Mouse (Mus musculus) bone marrow macrophage, adult 2 months (primary cell): ENCODE measurements around the gene Gm12695. TPM values are rescaled to one million over a fixed set of nuclear protein-coding genes. Genes with fewer than 3 reads are reported as not detected.

Experiments used
- H3K27ac ChIP-seq: 2 replicates; pipeline ENCODE4 v1.5.1; 2012; ENCODE audit warnings: low read depth, low read length; ENCODE audit not compliant: insufficient read depth
- H3K4me1 ChIP-seq: 2 replicates; pipeline ENCODE4 v1.6.1; 2012; ENCODE audit warnings: low read length; ENCODE audit not compliant: control insufficient read depth, insufficient read depth
- H3K4me3 ChIP-seq: 2 replicates; pipeline ENCODE4 v1.5.1; 2012; ENCODE audit warnings: mild to moderate bottlenecking, low read length, moderate library complexity; ENCODE audit not compliant: insufficient read depth
- CTCF ChIP-seq: IDR thresholded peaks from 2 replicates; pipeline ENCODE4 v1.5.1; 2012; ENCODE audit warnings: low read depth, mild to moderate bottlenecking, low read length, moderate library complexity
- POLR2A ChIP-seq: IDR thresholded peaks from 2 replicates; pipeline ENCODE4 v1.6.1; 2012; ENCODE audit warnings: mild to moderate bottlenecking, low read depth, low read length, borderline replicate concordance
- polyA plus RNA-seq: library from polyadenylated mRNA; stranded (reverse); fragments of >200 nt; gene quantifications from 2 replicates; pipeline ENCODE4 v1.2.4, GENCODE M21; 2012; ENCODE audit not compliant: missing spikeins, insufficient read depth, insufficient read length

The Gm12695 gene
- polyA plus RNA-seq, 1 experiment, result not detected

- no peak overlapping the region for H3K27ac ChIP-seq
- no peak for TF ChIP-seq CTCF
- TF ChIP-seq POLR2A, result no peak
- H3K4me3 ChIP-seq, result no peak overlapping the region
- no peaks in the 10 kb centered on the region for H3K4me1 ChIP-seq
Observed at GRCm38 (mm10) chr4:96766396-96766998, 18.5 kb downstream of the Gm12695 start.

GRCm38 (mm10) chr4:96751953-96752352 is 33.0 kb downstream of the Gm12695 start:
- H3K27ac ChIP-seq, result no peak overlapping the region
- no peaks in the 10 kb centered on the region for H3K4me1 ChIP-seq
- TF ChIP-seq CTCF (no peak), POLR2A (no peak)
- H3K4me3 ChIP-seq, result no peak overlapping the region

GRCm38 (mm10) chr4:96740472-96740871 is 44.5 kb downstream of the Gm12695 start:
- TF ChIP-seq CTCF (no peak), POLR2A (no peak)
- Histone ChIP-seq H3K27ac (no peak overlapping the region), H3K4me3 (no peak overlapping the region), H3K4me1 (no peaks in the 10 kb centered on the region)

GRCm38 (mm10) chr4:96729256-96729655 is 55.7 kb downstream of the Gm12695 start:
- Histone ChIP-seq H3K4me1 (no peaks in the 10 kb centered on the region), H3K4me3 (no peak overlapping the region), H3K27ac (no peak overlapping the region)
- TF ChIP-seq CTCF, result no peak
- no peak for TF ChIP-seq POLR2A

DNA sequence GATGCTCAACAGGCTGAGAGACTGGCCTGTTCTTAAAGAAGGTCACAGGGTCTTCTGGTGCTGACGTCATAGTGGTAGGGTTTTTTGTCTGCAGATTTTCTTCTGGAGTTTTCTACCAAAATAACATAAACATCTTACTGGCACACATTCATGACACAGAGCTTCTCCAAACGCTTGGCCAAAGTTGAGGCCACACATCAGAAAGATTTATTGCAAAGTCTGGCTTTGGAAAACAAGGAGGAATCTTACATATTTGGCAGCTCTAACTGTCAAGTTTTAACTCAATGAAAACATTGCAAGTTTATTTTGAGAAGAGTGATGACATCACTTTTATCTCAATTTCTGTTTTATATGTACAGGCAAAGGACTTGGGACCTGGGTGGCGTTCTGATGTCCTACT is 56.8 kb downstream of the Gm12695 start:
- Histone ChIP-seq H3K4me3 (no peak overlapping the region), H3K4me1 (no peaks in the 10 kb centered on the region), H3K27ac (no peak overlapping the region)
- TF ChIP-seq CTCF (no peak), POLR2A (no peak)

DNA sequence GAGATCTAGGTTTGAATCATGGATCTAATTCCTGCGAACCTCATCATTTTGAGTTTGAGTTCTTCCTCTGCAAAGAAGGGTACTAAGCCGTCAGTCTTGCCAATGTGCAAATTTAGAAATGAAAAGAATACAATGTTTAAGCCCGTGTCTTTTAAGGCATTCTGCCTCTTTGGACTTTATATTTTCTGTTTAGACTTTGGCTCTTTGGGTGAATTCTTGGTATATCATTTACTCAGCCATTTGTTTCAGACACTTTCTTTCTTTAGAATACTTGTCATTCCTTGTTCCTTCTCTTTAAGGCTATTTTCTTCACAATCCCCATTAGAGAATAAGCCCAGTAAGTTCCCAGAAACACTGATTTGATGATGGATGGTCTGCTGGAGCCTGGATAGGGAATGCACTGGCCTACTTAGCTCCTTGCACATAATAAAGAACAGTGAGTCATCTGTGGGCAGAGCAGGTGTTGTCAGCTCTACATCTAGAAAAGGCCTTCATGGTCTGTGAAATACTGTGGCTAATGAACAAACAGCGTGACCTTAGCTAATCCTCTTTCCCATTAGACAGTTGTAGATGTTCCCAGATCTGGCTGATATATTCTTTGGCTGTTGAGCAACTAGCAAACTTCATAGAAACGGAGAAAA is 59.5 kb downstream of the Gm12695 start:
- H3K27ac ChIP-seq, result no peak overlapping the region

DNA sequence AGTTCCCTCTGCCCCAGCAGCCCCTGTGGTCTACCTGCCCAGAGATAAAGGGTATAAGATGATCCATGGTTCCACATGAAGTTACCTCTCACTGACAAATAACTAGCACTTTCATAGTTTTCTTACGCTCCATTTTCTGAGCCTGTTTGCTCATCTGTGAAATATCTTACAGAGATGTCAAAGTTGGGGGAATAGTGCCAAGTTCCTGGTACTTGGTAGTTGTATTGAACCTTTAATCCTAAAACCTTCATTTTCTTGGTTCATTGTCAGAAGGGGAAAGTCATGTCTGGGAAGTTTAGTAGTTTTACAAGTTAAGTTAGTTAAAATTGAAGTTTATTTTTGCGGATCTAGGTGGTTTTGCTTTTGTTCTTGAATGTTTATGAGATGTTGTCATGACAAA is 62.7 kb downstream of the Gm12695 start:
- no peaks in the 10 kb centered on the region for H3K4me1 ChIP-seq
- H3K4me3 ChIP-seq, result no peak overlapping the region
- no peak for TF ChIP-seq POLR2A
- TF ChIP-seq CTCF, result no peak
- H3K27ac ChIP-seq, result no peak overlapping the region

More for the DNA sequence above, 59.5 kb downstream of the Gm12695 start:
- Histone ChIP-seq H3K4me3 (no peak overlapping the region), H3K4me1 (no peaks in the 10 kb centered on the region)
- TF ChIP-seq CTCF (no peak), POLR2A (no peak)

DNA sequence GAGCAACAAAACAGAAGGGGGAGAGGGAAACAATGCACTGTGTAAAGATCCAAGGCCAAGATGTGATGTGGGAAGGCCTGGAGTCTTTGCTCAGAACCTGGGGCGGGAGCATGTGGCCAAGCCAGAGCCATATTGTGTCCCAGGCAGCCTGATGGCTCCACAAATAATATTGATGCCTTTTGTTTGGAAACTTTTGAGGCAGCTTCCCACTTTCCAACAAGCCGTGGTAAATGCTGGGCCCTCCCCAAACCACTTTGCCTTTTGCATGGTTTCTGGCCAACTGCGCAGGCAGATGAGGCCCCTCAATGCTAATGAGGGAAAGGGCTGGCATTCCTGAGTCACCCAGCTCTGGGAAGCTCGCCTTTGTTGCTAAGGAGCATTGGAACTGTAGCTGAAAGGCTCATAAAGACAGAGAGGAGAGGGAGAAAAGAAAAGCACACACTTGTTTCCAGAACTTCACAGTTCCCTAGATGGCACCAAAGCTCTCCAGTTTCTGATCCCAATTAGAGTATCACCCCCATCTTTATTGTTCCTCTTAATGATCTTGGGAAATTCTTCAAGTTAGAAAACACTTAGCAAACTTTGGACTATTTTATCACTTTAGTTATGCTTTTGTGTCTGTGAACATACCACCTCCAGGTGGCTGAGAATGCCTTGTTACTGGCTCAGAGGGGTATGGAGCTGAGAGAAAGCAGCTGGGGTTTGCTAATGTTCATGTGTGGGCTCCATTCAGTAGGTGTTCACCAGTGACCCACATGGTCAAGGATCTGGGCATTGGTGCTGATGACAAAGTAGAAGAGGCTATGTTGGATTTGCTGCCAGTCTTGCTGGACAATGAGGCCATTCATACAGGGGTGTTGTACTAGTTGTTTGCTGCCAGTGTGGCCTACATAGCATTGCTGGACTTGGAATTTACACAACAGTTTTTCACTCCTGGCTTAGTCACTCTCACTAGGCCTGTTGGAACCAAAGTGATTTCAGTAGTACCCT is 65.7 kb downstream of the Gm12695 start:
- H3K4me1 ChIP-seq, result no peaks in the 10 kb centered on the region
- TF ChIP-seq CTCF (no peak), POLR2A (no peak)
- no peak overlapping the region for H3K4me3 ChIP-seq
- no peak overlapping the region for H3K27ac ChIP-seq

- TF ChIP-seq POLR2A (no peak), CTCF (no peak)
- H3K4me1 ChIP-seq, result no peaks in the 10 kb centered on the region
- H3K27ac ChIP-seq, result no peak overlapping the region
- H3K4me3 ChIP-seq, result no peak overlapping the region
Observed at GRCm38 (mm10) chr4:96718503-96718902, 66.5 kb downstream of the Gm12695 start.

GRCm38 (mm10) chr4:96705281-96705951 is 79.6 kb downstream of the Gm12695 start:
- Histone ChIP-seq H3K27ac (no peak overlapping the region), H3K4me1 (no peaks in the 10 kb centered on the region), H3K4me3 (no peak overlapping the region)
- TF ChIP-seq POLR2A (no peak), CTCF (no peak)
